Mouse (Mus musculus) bone marrow, adult 2 months (tissue): ENCODE measurements around the gene Cacna1e.

ENCODE experiments used
- CTCF ChIP-seq: fragments of 200-500 bp; IDR thresholded peaks from 2 replicates; pipeline ENCODE4 v1.5.1; 2011; ENCODE audit warnings: low read length, control low read depth; ENCODE audit not compliant: control insufficient read depth, insufficient read depth
- POLR2A ChIP-seq: fragments of 200-500 bp; IDR thresholded peaks from 2 replicates; pipeline ENCODE4 v1.6.1; 2011; ENCODE audit warnings: low read depth, mild to moderate bottlenecking, control low read depth, low read length, borderline replicate concordance; ENCODE audit not compliant: control insufficient read depth

DNA sequence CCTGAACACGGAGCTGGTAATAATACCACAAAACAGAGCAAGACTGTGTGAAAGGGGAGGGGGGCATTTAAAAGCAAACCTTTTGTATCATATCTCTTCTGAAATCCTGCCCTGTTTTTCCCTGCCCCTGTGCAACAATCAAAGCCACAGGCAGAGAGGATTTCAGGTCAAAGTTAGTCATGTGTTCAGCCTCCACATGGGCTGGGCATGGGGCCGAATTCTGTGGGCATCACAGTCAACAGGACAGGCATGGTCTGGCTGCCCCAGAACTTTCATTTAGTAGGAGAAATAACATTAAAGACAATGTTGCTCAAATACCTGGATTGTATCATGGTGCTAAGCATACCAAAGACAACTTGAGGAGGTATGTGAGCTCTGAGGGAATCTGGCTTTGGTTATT, 278.7 kb downstream of the Cacna1e start:
- TF ChIP-seq POLR2A = no peak
- no peak for TF ChIP-seq CTCF
